Mouse (Mus musculus): Measurements from ENCODE around the gene Txnrd2. TPM values are rescaled to one million over a fixed set of nuclear protein-coding genes. Genes with fewer than 3 reads are reported as not detected.
A peak's percentile ranks its signal among the peaks of the same experiment; 100 is the strongest.

Gene Txnrd2
- total RNA-seq, 2 experiments from 2014 or later: 12.5 to 23.0 TPM

DNA sequence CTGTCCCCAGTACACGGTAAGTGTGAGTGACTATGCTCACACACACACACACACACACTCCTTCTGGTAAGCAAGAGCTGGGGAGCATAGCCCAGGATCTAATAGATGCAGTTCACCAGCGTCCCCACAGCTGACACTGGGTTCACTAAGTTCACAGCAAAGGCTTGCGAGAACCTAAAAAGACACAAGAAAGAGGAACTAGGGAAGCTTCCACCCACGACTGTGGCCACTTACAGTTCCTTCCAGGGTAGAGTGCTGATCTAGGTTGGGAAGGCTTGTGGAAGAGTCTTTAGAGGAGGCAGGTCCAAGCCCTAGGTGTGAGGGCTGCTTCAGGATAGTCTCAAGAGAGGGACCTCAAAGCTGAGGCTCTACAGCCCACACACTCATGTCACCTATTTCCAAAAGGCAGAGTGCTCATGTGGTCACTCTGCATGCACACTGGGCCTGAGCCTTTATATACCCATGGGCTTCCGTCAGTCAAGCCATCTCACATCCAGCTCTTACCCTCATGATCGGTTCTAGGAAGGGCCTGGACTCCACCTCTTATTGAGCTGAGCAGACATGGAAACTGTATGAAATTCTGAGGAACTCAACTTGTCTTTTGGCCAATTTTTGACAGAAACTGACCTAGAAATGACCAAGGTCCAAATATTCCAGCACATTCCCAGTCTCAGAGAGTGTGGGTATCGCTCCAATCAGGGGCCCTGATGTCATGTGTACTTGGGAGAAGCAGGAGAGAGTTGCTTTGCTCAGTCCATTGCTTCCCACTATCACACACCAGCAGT, 13.0 kb upstream of the Txnrd2 start:
- peak; percentile 47 for ATAC-seq (replicated peaks; ENCODE audit: poor library complexity)

DNA sequence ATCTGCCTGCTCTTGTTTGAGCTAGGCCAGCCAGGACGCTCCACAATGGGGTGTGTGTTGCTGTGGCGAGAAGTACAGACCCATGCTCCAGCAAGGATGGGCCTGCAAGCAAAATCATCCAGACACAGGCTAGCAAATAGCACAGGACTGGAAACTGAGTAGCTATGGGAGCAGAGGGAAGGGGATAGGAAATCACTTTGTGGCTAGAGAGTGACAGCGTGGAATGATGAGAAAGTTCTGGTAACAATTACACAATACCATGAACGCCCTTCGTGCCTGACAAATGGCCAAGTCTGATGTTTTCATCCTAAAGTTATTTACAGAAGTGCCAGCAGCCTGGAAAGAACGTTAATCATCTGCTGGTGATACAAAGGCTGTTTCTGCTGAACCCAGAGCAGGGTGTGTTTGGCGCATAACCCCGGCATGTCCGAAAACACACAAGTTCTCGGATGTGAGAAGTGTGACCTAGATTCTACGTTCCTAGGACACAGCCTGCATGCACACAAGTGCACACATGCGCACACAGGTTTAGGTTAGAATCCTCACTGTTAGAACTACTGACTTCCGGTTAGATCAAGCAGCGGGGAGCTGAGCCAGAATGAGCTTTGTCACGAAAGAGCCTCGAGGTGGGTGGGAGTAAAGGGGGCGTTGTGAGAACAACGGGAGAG, 10.0 kb upstream of the Txnrd2 start:
- peak; percentile 23 for ATAC-seq (replicated peaks; ENCODE audit: poor library complexity)

DNA sequence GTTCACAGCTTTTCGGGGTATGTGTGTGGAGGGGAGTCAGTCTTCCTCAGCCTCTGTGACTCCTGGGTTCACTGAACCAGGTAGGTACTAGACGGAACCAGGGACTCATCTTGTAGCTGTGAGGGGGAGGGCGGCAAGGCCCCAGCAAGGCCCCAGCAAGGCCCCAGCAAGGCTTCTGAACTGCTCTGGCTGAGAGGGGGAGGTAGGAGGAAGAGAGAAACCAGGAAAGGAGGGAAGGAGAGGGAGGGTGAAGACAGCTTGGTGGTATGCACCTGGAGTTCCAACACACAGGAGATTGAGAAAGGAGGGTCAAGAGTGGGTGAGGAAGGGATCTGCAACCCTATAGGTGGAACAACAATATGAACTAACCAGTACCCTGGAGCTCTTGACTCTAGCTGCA, 9.3 kb upstream of the Txnrd2 start:
- no peak for ATAC-seq (replicated peaks; ENCODE audit: poor library complexity)

DNA sequence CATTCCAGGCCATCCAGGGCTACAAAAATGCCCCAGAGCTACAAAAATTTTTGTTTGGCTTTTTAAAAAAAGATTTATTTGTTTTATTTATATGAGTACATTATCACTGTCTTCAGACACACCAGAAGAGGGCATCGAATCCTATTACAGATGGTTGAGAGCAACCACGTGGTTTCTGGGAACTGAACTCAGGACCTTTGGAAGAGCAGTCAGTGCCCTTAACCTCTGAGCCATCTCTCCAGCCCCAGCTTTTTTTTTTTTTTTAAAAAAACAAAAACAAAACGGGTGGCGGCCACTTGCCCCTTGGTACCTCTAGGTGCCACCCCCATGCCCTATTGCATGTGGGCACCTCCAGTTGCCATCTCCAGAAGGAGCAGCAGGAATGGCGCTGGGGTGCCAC, 8.7 kb upstream of the Txnrd2 start:
- no peak for ATAC-seq (replicated peaks; ENCODE audit: poor library complexity)

DNA sequence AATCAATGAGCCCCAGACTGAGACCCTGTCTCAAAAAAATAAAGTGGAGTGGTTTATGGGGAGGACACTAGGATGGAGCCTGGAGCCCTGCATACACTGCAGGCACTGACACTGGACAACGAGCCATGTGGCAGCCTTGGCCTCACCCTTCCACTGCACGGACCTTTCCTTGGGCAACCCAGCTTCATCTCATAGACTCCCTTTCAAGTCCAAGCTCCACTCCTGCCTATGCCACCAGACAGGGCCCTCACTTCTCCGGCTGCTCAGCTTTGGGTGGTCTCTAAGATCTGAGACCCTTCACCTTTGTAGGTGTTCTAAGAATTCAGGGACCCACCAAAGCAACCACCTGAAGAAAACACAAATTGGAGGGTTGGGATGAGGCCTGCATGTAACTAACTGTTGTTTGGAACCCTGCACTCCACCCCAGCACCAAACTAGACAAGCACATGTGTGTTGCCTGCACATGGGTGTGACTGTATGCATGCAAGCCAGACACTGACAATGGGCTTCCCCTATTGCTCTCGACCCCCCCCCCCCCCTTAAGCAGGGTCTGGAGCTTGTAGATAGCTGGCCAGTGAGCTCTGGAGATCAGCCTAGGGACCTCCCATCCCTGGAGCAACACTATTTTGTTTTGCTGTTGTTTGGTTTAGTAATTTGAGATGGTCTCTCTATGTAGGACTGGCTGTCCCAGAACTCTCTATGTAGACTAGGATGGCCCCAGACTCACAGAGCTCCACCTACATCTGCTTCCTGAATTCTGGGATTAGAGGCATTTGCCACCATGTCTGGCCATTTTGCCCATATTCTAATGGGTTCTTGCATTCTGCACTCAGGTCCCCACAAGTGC, 7.2 kb upstream of the Txnrd2 start:
- ATAC-seq (replicated peaks; ENCODE audit: poor library complexity): peak; percentile 76

DNA sequence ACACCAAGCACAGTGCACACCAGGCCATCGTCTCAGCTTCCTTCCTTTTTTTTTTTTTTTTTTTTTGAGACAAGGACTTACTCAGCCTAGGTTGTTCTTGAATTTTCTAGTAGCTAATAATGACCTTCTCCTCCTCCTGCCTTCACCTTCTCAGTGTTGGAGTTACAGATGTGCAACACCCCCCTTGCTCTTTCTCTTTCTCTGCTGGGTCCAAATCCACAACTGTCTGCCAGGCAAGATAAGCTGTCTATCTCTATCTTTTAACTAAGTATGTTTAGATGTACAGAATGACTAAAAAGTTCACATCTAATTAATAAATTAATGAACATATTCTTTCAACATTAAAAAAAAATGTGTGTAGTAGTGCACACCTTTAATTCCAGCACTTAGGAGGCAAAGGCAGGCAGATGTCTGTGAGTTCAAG, 6.6 kb upstream of the Txnrd2 start:
- no peak; the same call in none of the 2 replicates for ATAC-seq (replicated peaks; ENCODE audit: poor library complexity)

DNA sequence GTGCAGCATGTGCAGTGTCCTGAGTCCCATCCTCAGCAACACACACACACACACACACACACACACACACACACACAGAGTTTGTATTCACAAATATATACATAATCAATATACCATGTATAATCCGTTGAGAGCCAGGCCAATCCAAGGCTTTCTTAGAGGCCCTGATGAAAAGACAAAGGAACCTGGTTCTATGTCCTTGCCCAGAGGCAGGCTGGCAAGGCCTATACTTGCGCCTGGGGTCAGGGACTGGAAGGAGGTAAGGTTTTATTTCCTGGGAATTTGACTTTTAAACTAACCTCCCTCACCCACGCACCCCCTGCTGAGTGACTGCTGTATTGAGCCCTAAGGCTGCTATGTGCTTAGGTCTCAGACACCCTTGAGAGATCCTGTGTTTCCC, 5.6 kb upstream of the Txnrd2 start:
- no peak for ATAC-seq (replicated peaks; ENCODE audit: poor library complexity)

DNA sequence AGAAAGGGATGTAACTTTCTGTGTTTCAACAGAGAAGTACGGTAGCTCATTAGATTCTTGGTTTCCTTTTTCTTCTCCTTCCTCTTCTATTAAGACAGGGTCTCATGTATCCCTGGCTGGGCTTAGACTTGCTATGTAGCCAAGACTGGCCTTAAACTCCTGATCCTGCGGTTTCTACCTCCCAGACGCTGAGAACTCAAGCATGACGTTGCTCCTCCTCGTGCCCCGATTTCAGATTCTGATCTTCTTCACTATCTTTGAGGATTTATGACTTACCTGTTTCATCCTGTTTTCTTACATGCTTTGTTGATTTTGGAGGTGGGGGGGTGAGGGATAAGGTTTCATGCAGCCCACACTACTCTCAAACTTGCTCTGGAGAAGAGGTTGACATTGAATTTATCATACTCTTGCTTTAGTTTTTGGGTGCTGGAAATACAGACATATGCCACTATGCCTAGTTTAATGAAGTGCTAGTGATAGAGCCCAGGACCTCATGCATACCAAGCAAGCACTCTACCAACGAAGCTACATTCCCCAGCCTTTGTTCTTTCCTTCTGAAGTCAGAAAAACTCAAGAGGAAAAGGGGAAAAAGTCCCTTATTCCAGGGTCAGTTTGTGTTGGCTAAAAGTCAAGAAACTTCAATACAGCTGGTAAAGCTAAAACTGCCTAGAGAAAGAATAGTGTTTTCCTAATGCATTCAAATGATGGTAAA, 2.8 kb upstream of the Txnrd2 start:
- no peak for ATAC-seq (replicated peaks; ENCODE audit: poor library complexity)

DNA sequence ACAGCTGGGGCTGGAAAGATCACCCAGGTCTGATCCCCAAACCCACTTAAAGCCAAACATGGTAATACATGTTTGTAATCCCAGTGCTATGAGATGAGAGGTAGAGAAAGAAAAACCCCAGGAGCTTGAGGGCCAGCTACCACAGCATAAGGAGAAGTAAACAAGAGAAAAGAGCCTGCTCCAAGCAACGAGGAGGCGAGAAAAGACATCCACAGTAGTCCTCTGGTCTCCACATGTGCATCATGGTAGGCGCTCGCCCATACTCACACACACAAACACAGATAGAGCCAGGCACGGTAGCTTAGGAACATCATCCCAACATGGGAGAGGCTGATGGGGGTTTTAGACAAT, 2.3 kb upstream of the Txnrd2 start:
- ATAC-seq (replicated peaks; ENCODE audit: poor library complexity): no peak

DNA sequence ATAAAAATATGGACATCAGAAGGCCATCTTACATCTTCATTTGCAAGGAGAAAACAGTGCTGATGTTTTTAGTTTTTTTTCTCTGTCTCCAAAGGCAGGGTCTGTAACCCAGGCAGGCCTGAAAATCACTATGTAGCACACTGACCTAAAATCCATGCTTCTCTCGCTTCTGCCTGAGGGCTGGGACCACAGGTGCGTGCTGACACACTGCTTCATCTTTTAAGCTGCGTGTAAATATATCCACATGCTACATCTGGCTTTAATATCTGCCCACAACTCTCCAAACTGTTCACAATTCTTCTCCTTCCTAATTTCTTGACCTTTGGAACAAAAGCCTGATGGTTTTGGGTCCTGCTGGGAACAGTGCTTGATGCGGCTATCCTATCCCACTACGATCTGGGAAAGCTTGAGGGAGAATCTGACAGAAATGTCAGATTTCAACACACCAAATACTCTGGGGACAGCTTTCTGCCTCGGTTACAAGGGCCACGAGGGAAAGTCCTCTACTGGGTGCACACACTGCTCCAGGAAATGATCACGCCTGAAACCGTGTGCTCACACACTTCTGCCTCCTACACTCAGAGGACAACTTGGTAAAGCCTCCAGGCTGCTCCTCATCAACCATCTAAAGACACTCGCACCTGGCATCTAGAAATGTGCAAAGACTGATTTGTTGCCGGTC, 1.7 kb upstream of the Txnrd2 start:
- no peak for ATAC-seq (replicated peaks; ENCODE audit: poor library complexity)

DNA sequence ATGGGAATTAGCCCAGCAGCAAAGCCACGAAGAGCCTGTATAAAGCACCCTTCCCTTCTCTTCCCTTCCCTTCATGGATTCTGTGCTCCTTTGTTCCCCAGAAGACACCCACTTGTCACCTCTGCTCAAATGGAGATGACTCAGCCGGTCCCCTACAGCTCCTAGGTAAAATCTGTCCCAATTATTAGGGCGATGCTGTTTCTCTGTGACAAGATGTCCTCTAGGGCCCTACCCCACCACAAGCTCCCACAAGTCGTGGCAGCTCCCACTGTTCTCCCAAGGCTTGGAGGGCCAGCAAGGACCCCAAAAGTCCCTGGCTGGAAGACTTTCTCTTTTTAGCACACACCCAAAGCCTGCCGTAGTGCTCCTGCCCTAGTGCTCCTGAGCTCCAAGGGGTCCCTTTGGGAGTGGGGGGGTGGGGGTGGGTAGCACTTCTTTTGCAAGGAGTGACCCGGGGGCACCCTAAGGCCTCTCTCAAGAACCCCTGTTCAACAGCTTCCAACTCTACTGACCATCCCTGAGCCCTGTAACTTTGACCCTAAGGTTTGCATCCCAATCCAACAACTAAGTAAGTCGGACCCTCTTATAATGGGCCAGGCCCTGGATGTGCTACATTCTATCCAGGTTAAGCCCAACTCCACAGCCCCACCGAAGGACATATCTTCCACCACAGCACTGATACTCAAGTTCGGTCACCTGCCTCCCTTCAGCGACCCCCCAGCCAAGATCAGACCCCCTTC, 539 bp upstream of the Txnrd2 start:
- ATAC-seq (replicated peaks; ENCODE audit: poor library complexity): no peak

DNA sequence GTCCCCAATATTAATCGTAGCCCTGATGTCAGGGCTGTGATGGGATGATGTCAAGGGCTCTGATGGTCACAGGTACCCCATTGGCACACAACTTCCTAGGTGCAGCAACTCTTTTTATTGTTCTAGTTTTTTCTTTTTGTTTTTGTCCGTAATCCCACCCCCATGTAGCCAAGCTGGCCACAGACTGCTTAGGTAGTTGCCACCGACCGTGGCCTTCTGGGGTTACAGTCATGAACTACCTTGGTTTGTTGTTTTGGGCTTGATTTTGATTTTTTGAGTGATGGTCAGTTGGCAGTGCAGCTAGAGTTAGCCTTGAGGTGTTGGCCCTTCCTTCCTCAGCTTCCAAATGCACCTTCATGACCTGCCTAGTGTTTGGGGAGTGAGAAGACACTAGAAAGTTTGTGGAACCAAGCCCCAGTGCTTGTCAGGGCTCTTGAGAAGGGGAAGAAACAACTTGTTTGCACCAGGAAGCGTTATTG, 657 bp downstream of the Txnrd2 start, which contains the start of gene Comt:
Gene Comt, minus strand, starts transcription at position 51 of the 479 bp plus-strand sequence.
- ATAC-seq (replicated peaks; ENCODE audit: poor library complexity): no peak

DNA sequence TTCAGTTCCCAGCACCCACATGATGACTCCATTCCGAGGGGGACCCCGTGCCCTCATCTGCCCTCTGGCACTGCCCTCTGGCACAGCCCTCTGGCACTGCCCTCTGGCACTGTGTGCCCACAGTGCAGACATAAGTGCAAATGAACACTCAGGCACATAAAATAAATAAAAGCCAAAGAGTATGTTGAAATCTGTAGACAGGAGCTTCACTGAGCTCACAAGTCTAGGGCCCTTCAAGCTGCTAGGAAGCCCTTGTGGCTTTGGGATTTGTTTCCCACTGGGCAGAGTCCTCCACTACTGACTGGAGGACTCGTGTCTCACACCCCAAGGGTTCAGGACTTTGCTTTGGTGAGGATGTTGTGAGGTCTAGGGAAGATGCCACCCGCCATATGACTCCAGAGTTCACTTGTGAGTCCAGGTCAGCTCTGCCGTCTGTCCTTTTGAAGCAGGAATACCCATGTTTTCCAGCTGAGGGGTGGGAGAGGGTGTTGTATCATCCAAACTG, 1.9 kb downstream of the Txnrd2 start:
- ATAC-seq (replicated peaks; ENCODE audit: poor library complexity): no peak

DNA sequence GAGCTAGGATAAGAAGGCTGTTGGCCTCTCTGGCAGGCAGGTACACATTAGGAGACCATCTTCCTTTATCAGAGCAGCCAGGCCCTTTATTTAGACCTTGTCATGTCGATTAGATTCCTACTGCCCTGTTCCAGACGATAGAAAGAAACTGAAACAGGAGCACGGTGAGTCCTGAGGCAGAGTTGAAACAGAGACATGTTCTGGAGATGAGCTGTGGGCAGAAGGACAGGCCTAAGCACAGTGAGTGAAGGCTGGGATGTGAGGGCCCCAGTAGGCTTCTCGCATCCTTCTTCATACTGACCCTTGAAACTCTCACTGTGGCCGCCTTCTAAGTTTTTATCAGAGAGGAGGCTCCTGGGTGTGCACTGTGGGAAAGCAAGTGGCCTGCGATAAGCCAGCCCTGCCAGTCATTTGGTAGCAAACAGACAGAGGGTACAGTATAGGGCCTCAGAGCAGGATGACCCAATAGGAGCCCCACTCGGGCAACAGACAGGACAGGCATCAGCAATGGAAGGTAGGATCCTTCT, 2.4 kb downstream of the Txnrd2 start:
- peak; percentile 57 for ATAC-seq (replicated peaks; ENCODE audit: poor library complexity)

DNA sequence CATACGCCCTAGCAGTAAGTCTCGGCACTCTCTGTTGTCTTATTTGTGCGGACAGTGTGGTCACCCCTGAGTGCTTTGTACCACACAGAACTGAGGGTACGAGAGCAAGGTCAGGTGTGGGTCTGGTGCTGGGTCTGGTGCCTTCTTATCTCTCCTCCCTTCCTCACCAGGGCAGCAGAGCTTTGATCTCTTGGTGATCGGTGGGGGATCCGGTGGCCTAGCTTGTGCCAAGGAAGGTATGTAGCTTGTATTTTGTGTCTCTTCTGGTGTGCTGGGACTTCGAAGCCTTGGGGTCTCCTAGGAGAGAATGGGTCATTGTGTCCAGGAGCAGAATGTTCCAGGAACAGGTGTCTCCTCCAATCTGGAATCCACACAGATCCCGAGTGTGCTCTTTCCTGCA, 3.5 kb downstream of the Txnrd2 start:
- ATAC-seq (replicated peaks; ENCODE audit: poor library complexity): no peak

DNA sequence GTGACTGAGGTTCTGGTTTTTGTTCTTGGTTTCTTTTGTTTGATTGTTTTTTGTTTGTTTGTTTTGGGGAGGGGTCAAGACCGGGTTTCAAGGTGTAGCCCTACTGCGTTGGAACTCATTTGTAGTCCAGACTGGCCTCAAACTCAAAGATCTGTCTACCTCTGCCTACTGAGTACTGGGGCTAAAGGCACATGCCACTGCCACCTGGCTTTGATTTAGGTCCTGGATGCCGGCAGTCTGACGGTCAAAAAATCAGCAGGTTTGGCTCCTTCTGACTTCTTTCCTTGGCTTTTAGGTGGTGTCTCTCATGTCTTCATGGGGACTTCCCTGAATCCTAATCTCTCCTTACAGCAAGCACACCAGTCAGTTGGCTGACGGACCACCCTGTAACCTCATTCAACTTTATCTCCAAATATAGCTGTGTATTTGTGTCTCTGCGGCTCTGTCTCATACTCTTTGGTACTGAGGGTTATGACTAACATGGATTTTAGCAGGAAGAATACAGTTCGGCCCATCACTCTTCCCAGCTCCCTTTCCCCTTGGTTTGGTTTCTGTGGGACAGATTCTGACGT, 4.5 kb downstream of the Txnrd2 start:
- peak; percentile 32 for ATAC-seq (replicated peaks; ENCODE audit: poor library complexity)

DNA sequence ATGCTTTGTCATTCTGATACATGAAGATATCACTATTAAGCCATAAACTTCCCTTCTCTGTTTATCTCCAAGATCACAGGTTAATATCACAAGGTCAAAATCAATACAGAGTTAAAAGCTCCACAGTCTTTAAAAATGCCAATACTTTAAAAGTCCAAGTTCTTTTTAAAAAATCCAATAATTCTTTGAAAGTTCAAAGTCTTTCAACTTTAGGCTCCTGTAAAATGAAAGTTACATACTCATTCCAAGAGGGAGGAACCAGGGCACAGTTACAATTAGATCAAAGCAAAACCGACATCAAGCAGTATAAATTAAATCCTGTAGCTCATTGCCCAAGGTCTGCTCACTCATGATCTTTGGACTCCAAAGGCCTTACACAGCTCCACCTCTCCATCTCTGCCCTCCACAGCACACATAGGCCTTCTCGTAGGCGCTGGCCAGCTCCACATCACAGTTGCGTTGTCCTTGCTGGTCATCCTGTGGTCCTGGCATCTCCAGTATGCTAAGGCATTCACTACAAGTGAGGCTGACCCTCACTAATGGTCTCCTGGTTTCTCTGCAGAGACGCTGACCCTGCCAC, 7.2 kb downstream of the Txnrd2 start:
- no peak for ATAC-seq (replicated peaks; ENCODE audit: poor library complexity)

DNA sequence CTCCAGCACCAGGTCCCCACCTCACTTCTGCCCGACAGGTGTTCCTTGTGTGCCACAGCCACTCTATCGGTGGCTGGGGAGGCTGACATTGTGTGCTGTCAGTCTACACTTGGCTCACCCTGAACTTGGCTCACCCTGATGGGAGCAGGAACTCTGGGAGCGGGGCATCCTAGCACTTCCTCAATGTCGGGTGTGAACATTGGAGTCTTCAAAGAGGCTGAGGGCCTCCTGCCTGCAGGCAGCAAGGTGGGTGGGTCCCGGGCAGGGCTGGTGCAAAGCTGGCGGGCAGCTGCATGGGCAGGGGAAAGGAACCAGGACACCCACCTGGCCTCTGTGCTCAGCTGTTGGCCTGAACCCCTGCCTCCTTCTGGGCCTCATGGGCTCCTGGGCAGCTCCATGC, 9.9 kb downstream of the Txnrd2 start:
- ATAC-seq (replicated peaks; ENCODE audit: poor library complexity): no peak

All from megakaryocyte progenitor cell, adult 5-6 weeks (primary cell).